Mouse (Mus musculus) fat pad, adult 2 months (tissue): ENCODE measurements around the gene Olr1.

Experiments
- DNase-seq: peaks from one replicate; pipeline ENCODE4 v3.0.0-alpha.2; 2011; ENCODE audit warnings: low read depth, low spot score; ENCODE audit errors: extremely low read depth

The Olr1 gene

GRCm38 (mm10) chr6:129507024-129507423 is at the start of gene Olr1:
Gene Olr1, minus strand, starts transcription at chr6:129507165.
- no peak for DNase-seq

GRCm38 (mm10) chr6:129548009-129548408 is 41.0 kb upstream of the Olr1 start:
- DNase-seq = no peak

- no peak for DNase-seq
Observed at GRCm38 (mm10) chr6:129547277-129547676, 40.3 kb upstream of the Olr1 start.

GRCm38 (mm10) chr6:129543709-129544606 is 37.0 kb upstream of the Olr1 start:
- no peak for DNase-seq

GRCm38 (mm10) chr6:129542540-129542939 is 35.6 kb upstream of the Olr1 start:
- DNase-seq = no peak

GRCm38 (mm10) chr6:129541931-129542330 is 35.0 kb upstream of the Olr1 start:
- DNase-seq = no peak

- no peak for DNase-seq
Observed at GRCm38 (mm10) chr6:129538555-129538954, 31.6 kb upstream of the Olr1 start.

GRCm38 (mm10) chr6:129535723-129536122 is 28.8 kb upstream of the Olr1 start:
- DNase-seq = no peak

GRCm38 (mm10) chr6:129534627-129535190 is 27.7 kb upstream of the Olr1 start:
- no peak for DNase-seq

GRCm38 (mm10) chr6:129534057-129534456 is 27.1 kb upstream of the Olr1 start:
- no peak for DNase-seq

- no peak for DNase-seq
Observed at GRCm38 (mm10) chr6:129532942-129533860, 26.2 kb upstream of the Olr1 start, which contains the start of gene Gabarapl1. Gene Gabarapl1, plus strand, starts transcription at chr6:129533160.

- peak; percentile 70 for DNase-seq
Observed at GRCm38 (mm10) chr6:129532556-129532941, 25.6 kb upstream of the Olr1 start.

GRCm38 (mm10) chr6:129530261-129530660 is 23.3 kb upstream of the Olr1 start:
- DNase-seq = no peak

- DNase-seq = no peak
Observed at GRCm38 (mm10) chr6:129529605-129530004, 22.6 kb upstream of the Olr1 start.

- no peak for DNase-seq
Observed at GRCm38 (mm10) chr6:129527416-129527815, 20.5 kb upstream of the Olr1 start.

- DNase-seq = no peak
Observed at GRCm38 (mm10) chr6:129526069-129526468, 19.1 kb upstream of the Olr1 start.

- DNase-seq = no peak
Observed at GRCm38 (mm10) chr6:129517752-129518408, 10.9 kb upstream of the Olr1 start.

- no peak for DNase-seq
Observed at GRCm38 (mm10) chr6:129516388-129516787, 9.4 kb upstream of the Olr1 start.

GRCm38 (mm10) chr6:129515068-129515467 is 8.1 kb upstream of the Olr1 start:
- DNase-seq = no peak

GRCm38 (mm10) chr6:129514376-129514775 is 7.4 kb upstream of the Olr1 start:
- DNase-seq = no peak

- DNase-seq = no peak
Observed at GRCm38 (mm10) chr6:129513409-129513808, 6.4 kb upstream of the Olr1 start.
